Mouse (Mus musculus) testis, postnatal 14 days (tissue): ENCODE results near the gene Gm20696.

ENCODE experiments used
- DNase-seq: peaks from one replicate; pipeline ENCODE4 v3.0.0; 2021; ENCODE audit warnings: low spot score

The Gm20696 gene

GRCm38 (mm10) chr6:99519806-99520675, 146.6 kb downstream of the Gm20696 start:
- DNase-seq = peak; percentile 42

DNA sequence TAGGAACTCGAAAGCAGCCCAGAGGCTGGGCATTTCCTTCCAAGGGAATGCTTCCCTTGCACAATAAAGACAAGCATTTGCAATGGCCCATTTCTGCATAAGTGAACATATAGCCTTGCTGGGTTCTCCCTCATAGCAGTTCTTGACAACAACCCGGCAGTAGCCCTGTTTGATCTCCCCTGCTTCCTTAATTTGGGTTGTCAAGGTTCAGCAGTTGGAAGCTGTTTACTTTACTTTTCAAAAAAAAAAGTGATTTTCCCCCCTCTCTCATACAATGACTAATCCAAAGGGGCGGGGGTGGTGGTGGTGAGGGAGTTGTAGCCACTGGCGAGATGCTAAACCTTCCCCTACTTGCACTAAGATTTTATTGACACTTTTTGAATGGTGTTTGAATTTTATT, 147.5 kb downstream of the Gm20696 start:
- DNase-seq = no peak

DNA sequence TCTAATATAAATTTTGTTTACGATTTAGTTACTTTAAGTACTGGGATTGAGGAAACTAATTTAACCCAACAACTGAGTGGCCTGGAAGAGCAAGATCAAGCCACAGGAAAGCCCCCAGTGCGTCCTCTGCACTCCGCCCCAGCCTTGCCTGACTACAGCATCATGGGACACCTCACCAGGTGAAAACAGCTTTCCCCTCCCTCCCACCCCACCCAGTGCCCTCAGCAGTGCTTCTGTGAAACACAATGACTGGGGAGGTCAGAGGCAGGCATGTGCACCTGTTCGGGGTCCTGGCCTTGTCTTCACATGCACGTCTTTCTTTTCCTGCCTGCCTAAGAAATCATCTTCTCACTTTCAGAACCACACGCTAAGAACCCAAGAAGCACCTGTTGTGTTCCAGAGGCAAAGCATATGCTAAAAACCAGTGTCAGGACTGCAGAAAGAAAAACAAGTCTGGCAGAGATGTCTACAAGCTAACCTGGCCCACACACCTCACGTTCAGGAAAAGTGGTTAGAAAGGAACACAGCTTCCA, 150.9 kb downstream of the Gm20696 start:
- no peak for DNase-seq

GRCm38 (mm10) chr6:99511862-99512261, 154.7 kb downstream of the Gm20696 start:
- no peak for DNase-seq

DNA sequence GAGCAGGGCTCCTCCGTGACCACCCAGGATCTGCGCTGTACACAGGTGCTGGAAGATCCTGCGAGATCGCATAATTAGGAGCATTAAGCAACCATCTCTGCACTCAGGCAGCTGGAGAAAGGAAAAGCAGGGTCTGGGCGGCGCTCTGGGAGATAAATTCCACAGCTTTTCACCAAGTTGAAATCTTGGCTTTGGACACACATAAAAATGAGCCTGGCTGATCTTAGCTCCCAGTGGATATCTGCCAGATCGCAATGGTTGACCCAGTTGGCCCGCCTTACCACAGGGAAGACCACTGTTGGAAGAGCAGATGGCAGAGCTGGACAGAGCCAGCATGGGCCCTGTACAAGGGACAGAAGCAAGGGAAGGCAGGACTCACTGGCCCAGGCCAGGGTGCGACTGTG, 157.4 kb downstream of the Gm20696 start:
- DNase-seq = no peak

GRCm38 (mm10) chr6:99506816-99507215, 159.8 kb downstream of the Gm20696 start:
- DNase-seq = no peak

DNA sequence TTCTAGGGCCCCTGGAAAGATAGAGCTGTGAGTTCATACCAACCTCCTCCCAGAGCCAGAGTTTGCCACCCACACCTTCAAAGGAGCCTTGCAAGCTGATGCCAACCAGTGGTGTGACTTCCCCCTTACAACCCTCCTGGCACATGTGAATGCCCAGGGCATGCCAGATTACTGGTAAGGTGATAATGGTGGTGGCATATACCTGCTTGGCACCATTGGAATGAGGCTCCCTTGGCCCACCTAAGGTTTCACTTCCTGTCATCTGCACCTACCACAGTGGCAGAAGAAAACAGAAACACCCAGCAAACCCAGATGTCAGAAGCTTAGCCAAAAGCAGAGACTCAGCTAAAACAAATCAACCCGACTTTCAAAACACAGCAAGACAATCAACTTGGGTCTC, 162.9 kb downstream of the Gm20696 start:
- DNase-seq = no peak

- no peak for DNase-seq
Observed at GRCm38 (mm10) chr6:99502727-99503126, 163.9 kb downstream of the Gm20696 start.

DNA sequence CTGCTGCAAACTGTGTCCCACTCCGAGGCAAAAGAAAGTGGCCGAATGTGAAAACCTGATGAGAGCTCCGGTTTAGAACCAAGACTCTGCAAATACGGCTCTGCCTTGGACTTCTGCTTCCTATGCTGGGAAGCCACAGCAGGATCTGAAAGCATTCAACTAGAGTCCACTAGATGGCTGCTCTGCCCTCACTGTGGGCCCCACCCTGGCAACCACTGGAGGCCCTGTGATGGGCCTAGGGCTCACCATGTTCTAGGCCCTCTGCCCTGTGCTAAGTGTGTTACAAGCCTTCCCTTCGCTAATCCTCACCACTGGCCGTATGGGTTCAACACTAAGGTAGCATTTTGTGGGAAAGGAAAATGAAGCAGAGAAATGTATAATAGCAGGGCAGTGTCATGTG, 164.3 kb downstream of the Gm20696 start:
- DNase-seq = no peak

GRCm38 (mm10) chr6:99500570-99501270, 165.9 kb downstream of the Gm20696 start:
- DNase-seq = no peak

GRCm38 (mm10) chr6:99498082-99498481, 168.5 kb downstream of the Gm20696 start:
- DNase-seq = no peak

GRCm38 (mm10) chr6:99496114-99496513, 170.5 kb downstream of the Gm20696 start:
- DNase-seq = no peak

GRCm38 (mm10) chr6:99492937-99493336, 173.7 kb downstream of the Gm20696 start:
- DNase-seq = no peak

- no peak for DNase-seq
Observed at GRCm38 (mm10) chr6:99491979-99492544, 174.5 kb downstream of the Gm20696 start.

- DNase-seq = no peak
Observed at GRCm38 (mm10) chr6:99491146-99491545, 175.5 kb downstream of the Gm20696 start.

DNA sequence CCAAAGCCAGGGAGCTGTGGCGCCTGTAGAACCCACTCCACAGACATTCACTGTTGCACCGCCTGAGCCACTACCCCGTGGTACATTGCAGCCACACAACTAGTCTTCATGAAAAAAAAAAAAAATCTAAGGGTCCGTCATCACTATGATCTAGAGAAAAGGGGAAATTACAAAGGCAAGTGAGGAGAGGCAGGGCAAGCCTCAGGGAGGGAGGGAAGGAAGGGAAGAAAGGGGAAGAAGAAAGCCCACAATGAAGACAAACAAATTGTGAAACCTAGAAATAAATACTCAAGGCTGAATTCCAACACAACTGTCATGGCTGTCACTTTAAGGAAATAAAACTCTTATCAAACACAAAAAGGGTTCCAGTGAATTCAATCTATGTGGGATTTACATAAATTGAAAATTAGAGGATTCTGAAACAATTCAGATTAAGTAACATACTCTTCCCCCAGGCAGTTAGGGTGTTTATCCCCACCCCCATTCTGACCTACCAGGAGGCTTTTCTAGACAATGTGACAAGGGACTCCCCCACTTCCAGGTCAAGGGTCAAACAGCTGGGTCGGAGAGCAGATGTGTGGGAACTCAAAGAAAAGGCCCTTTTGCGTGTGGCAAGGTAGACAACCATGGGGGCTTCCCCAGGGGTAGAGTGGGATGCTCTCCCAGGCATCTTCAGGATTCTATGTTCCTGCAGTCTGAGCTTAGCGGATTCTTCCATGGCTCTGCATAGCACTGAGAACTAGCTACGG, 176.5 kb downstream of the Gm20696 start:
- DNase-seq = no peak

DNA sequence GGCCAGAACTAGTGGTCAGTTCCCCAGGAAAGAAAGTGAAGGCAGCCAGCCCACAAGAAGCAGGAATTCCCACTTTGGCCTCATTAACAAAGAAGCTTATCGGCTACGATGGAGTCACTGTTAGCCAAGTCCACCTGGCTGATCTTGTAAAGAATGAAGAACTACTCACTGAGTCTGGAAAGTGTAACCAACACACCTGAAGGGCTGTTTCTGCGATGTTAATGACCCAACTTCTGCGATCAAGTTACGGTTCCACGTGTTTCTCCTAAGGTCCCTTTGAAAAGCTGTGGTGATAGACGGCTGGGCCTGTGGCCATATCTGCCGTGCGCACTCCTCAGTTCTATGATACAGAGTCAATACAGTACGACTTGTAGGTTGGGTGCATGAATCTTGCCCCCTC, 177.2 kb downstream of the Gm20696 start:
- no peak for DNase-seq

GRCm38 (mm10) chr6:99485884-99486640, 180.5 kb downstream of the Gm20696 start:
- no peak for DNase-seq

DNA sequence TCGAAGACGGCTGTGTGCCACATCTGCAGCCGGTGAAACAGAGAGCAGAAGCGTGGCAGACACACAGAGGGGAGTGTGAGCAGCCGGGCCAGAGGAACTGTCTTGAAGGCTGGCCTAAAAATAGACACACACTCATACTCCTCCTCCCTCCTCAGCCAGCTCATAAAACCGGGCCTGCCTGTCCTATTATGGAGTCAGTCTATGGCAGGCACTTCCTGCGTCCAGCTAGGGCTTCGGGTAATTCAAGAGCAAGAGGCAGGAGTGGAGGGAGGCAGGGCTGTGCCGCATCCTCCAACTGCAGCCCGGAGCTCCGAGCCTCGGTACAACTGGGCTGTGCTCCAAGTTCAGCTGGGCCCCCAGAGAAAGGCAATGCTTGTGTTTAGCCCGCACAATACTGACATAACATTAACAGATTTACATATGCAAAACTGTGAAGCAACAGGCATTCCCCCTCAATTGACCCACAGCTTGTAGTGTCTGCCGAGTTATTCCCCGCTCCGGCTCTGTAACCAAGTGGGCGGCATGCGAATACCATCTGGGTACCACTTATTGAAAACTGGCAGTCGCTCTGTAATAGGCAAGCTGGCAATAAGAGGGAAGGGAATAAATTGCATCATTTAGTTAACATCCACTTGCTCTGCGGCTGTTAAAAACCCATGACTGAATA, 181.2 kb downstream of the Gm20696 start:
- peak; percentile 54 for DNase-seq

- no peak for DNase-seq
Observed at GRCm38 (mm10) chr6:99484884-99485216, 181.7 kb downstream of the Gm20696 start.

DNA sequence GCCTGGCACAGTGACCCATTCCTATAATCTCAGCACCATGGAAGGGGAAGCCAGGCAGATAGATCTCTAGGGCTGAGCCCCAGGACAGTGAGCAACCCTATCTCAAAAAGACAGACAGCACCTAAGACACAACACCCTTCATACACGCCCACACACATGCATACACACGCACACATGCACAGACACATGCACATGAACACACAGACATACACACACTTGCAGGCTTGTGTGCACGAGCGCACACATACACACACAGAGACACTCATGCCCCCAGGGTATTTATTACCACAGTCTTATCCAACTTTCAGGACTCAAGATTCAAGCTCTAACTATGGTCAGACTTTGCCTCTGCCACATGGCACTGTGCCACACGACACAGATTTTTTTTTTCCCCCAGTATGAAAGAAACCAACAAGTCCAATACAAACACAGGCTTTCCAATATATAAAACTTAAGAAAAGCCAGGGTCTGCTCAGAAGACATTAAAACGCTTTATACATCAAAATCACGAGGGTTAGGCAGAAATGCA, 182.3 kb downstream of the Gm20696 start:
- no peak for DNase-seq
